Mouse (Mus musculus): ENCODE results near the gene Kbtbd4. TPM values are rescaled to one million over a fixed set of nuclear protein-coding genes. Genes with fewer than 3 reads are reported as not detected.

The Kbtbd4 gene
- polyA plus RNA-seq, 1 experiment = 13.2 TPM

- Histone ChIP-seq H3K4me1 (ENCODE audit: control insufficient read depth, insufficient read depth, insufficient read length, low read length) (peaks cover 2% of the 10 kb centered on the region; the same call in 1 of the 2 replicates), H3K27ac (replicated peaks; ENCODE audit: low read depth, low read length) (no peak overlapping the region), H3K4me3 (ENCODE audit: insufficient read depth, low read depth, low read length) (no peak overlapping the region)
These were observed 16.6 kb downstream of the Kbtbd4 start for GRCm38 (mm10) chr2:90921178-90921577.

- Histone ChIP-seq H3K27ac (replicated peaks; ENCODE audit: low read depth, low read length) (no peak overlapping the region), H3K4me1 (ENCODE audit: control insufficient read depth, insufficient read depth, insufficient read length, low read length) (no peaks in the 10 kb centered on the region), H3K4me3 (ENCODE audit: insufficient read depth, low read depth, low read length) (no peak overlapping the region)
These were observed 18.1 kb downstream of the Kbtbd4 start for GRCm38 (mm10) chr2:90922636-90923035.

GRCm38 (mm10) chr2:90928566-90928965 lies 24.0 kb downstream of the Kbtbd4 start:
- no peak overlapping the region for H3K27ac ChIP-seq (replicated peaks; ENCODE audit: low read depth, low read length)
- H3K4me1 ChIP-seq (ENCODE audit: control insufficient read depth, insufficient read depth, insufficient read length, low read length) = no peaks in the 10 kb centered on the region
- no peak overlapping the region for H3K4me3 ChIP-seq (ENCODE audit: insufficient read depth, low read depth, low read length)

GRCm38 (mm10) chr2:90931829-90932228 lies 27.3 kb downstream of the Kbtbd4 start:
- H3K4me1 ChIP-seq (ENCODE audit: control insufficient read depth, insufficient read depth, insufficient read length, low read length) = no peaks in the 10 kb centered on the region
- H3K27ac ChIP-seq (replicated peaks; ENCODE audit: low read depth, low read length) = no peak overlapping the region
- no peak overlapping the region for H3K4me3 ChIP-seq (ENCODE audit: insufficient read depth, low read depth, low read length)

- Histone ChIP-seq H3K4me3 (ENCODE audit: insufficient read depth, low read depth, low read length) (no peak overlapping the region), H3K4me1 (ENCODE audit: control insufficient read depth, insufficient read depth, insufficient read length, low read length) (no peaks in the 10 kb centered on the region), H3K27ac (replicated peaks; ENCODE audit: low read depth, low read length) (no peak overlapping the region)
These were observed 27.7 kb downstream of the Kbtbd4 start for GRCm38 (mm10) chr2:90932273-90932672.

GRCm38 (mm10) chr2:90938362-90938761 lies 33.8 kb downstream of the Kbtbd4 start:
- H3K4me3 ChIP-seq (ENCODE audit: insufficient read depth, low read depth, low read length) = no peak overlapping the region
- H3K27ac ChIP-seq (replicated peaks; ENCODE audit: low read depth, low read length) = no peak overlapping the region
- H3K4me1 ChIP-seq (ENCODE audit: control insufficient read depth, insufficient read depth, insufficient read length, low read length) = peaks cover 6% of the 10 kb centered on the region; the same call in 1 of the 2 replicates

GRCm38 (mm10) chr2:90939750-90940149 lies 35.2 kb downstream of the Kbtbd4 start:
- no peak overlapping the region for H3K27ac ChIP-seq (replicated peaks; ENCODE audit: low read depth, low read length)
- peaks cover 8% of the 10 kb centered on the region; the same call in 1 of the 2 replicates for H3K4me1 ChIP-seq (ENCODE audit: control insufficient read depth, insufficient read depth, insufficient read length, low read length)
- H3K4me3 ChIP-seq (ENCODE audit: insufficient read depth, low read depth, low read length) = peak overlapping the region; percentile 62

GRCm38 (mm10) chr2:90940233-90941229 lies 36.0 kb downstream of the Kbtbd4 start, which contains the start of gene Celf1:
Gene Celf1, plus strand, starts transcription at chr2:90940382.
- Histone ChIP-seq H3K4me3 (ENCODE audit: insufficient read depth, low read depth, low read length) (peak within 1 kb of the TSS; percentile 95), H3K4me1 (ENCODE audit: control insufficient read depth, insufficient read depth, insufficient read length, low read length) (peaks cover 8% of the 10 kb centered on the region; the same call in 1 of the 2 replicates), H3K27ac (replicated peaks; ENCODE audit: low read depth, low read length) (peak within 1 kb of the TSS; percentile 85)

- Histone ChIP-seq H3K4me3 (ENCODE audit: insufficient read depth, low read depth, low read length) (0 out of 2 replicates have a peak overlapping the region, but pooled peaks have one; percentile 21), H3K27ac (replicated peaks; ENCODE audit: low read depth, low read length) (no peak overlapping the region), H3K4me1 (ENCODE audit: control insufficient read depth, insufficient read depth, insufficient read length, low read length) (peaks cover 10% of the 10 kb centered on the region; the same call in 1 of the 2 replicates)
These were observed 37.2 kb downstream of the Kbtbd4 start for GRCm38 (mm10) chr2:90941744-90942143.

- Histone ChIP-seq H3K27ac (replicated peaks; ENCODE audit: low read depth, low read length) (no peak overlapping the region), H3K4me3 (ENCODE audit: insufficient read depth, low read depth, low read length) (no peak overlapping the region)
These were observed 45.6 kb downstream of the Kbtbd4 start for GRCm38 (mm10) chr2:90950149-90950548.

GRCm38 (mm10) chr2:90950582-90951194 lies 46.1 kb downstream of the Kbtbd4 start:
- Histone ChIP-seq H3K4me3 (ENCODE audit: insufficient read depth, low read depth, low read length) (no peak overlapping the region), H3K27ac (replicated peaks; ENCODE audit: low read depth, low read length) (no peak overlapping the region), H3K4me1 (ENCODE audit: control insufficient read depth, insufficient read depth, insufficient read length, low read length) (peaks cover 15% of the 10 kb centered on the region)

More at GRCm38 (mm10) chr2:90950149-90950548, 45.6 kb downstream of the Kbtbd4 start:
- H3K4me1 ChIP-seq (ENCODE audit: control insufficient read depth, insufficient read depth, insufficient read length, low read length) = peaks cover 15% of the 10 kb centered on the region

GRCm38 (mm10) chr2:90953461-90953860 lies 48.9 kb downstream of the Kbtbd4 start:
- no peak overlapping the region for H3K4me3 ChIP-seq (ENCODE audit: insufficient read depth, low read depth, low read length)
- H3K4me1 ChIP-seq (ENCODE audit: control insufficient read depth, insufficient read depth, insufficient read length, low read length) = peaks cover 11% of the 10 kb centered on the region

GRCm38 (mm10) chr2:90956053-90956452 lies 51.5 kb downstream of the Kbtbd4 start:
- no peak overlapping the region for H3K27ac ChIP-seq (replicated peaks; ENCODE audit: low read depth, low read length)
- peaks cover 3% of the 10 kb centered on the region for H3K4me1 ChIP-seq (ENCODE audit: control insufficient read depth, insufficient read depth, insufficient read length, low read length)
- H3K4me3 ChIP-seq (ENCODE audit: insufficient read depth, low read depth, low read length) = no peak overlapping the region

More at GRCm38 (mm10) chr2:90953461-90953860, 48.9 kb downstream of the Kbtbd4 start:
- H3K27ac ChIP-seq (replicated peaks; ENCODE audit: low read depth, low read length) = no peak overlapping the region

GRCm38 (mm10) chr2:90958856-90959255 lies 54.3 kb downstream of the Kbtbd4 start:
- no peak overlapping the region for H3K27ac ChIP-seq (replicated peaks; ENCODE audit: low read depth, low read length)
- no peak overlapping the region for H3K4me3 ChIP-seq (ENCODE audit: insufficient read depth, low read depth, low read length)
- 0 out of 2 replicates have a peak, but pooled peaks cover 2% of the 10 kb centered on the region for H3K4me1 ChIP-seq (ENCODE audit: control insufficient read depth, insufficient read depth, insufficient read length, low read length)

GRCm38 (mm10) chr2:90960012-90960411 lies 55.5 kb downstream of the Kbtbd4 start:
- H3K27ac ChIP-seq (replicated peaks; ENCODE audit: low read depth, low read length) = no peak overlapping the region
- no peak overlapping the region for H3K4me3 ChIP-seq (ENCODE audit: insufficient read depth, low read depth, low read length)
- H3K4me1 ChIP-seq (ENCODE audit: control insufficient read depth, insufficient read depth, insufficient read length, low read length) = peaks cover 6% of the 10 kb centered on the region
